8 mouse cellular contexts compared by ENCODE assay signal in the genomic region with DNA sequence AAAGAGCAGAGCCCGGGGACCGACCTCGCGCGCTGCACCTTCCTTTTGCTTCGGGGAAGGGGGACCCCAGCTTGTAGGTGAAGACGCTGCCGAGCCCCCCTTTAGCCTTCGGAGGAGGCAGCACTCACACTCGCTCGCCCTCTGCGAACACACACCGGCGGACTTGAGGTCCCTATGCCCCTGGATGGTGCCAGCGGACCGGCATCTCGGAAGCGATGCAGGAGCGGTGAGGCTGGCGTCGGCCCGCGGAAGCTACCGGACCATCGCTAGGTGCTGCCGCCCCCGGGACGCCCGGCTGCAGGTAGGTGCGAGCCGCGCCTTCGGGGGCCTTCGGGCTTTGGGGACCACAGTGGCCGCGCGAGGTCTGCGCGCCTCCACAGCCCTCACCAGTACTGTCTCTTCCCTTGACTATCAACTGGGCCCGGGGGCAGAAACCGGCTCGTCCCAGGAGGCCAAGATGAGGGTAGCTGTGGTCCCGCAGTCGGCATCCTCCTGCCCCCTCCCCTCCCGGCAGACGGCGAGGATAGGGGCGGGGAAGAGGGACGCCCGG. TPM values are rescaled to one million over a fixed set of nuclear protein-coding genes. Genes with fewer than 3 reads are reported as not detected.
DNase-seq lines count a peak whose midpoint lies in the region; ATAC-seq and TF ChIP-seq lines count a peak whose summit lies in the region.

No protein-coding gene starts in this region.

- DNase-seq in heart, postnatal 36 days: no peak
- DNase-seq in G1E (ENCODE audit: low spot score): no peak

- peak overlapping the region; percentile 28 for H3K9ac ChIP-seq in heart, embryonic 11.5 days (ENCODE audit: low read depth, low read length)
- peak overlapping the region; percentile 61 for H3K9ac ChIP-seq in intestine, embryonic 16.5 days (ENCODE audit: low read depth, low read length)
- peak overlapping the region; percentile 23; the same call in 1 of the 2 replicates for H3K9ac ChIP-seq in stomach, embryonic 15.5 days

- intact Hi-C loops in heart, postnatal 36 days (cut with DNase I): no loop called here

- no peaks in the 10 kb centered on the region for H3K36me3 ChIP-seq in heart, embryonic 11.5 days (ENCODE audit: control insufficient read depth, insufficient read depth, low read length)
- H3K36me3 ChIP-seq in G1E (replicated peaks): no peaks in the 10 kb centered on the region
- H3K36me3 ChIP-seq in intestine, embryonic 16.5 days (ENCODE audit: control insufficient read depth, insufficient read depth, low read length): no peaks in the 10 kb centered on the region
- no peaks in the 10 kb centered on the region for H3K36me3 ChIP-seq in stomach, embryonic 15.5 days

- H3K9me3 ChIP-seq in heart, embryonic 11.5 days (replicated peaks; ENCODE audit: control insufficient read depth, low read length): no peaks in the 10 kb centered on the region
- H3K9me3 ChIP-seq in G1E (replicated peaks): peaks cover 16% of the 10 kb centered on the region
- no peaks in the 10 kb centered on the region for H3K9me3 ChIP-seq in intestine, embryonic 16.5 days (ENCODE audit: control insufficient read depth, low read length)
- H3K9me3 ChIP-seq in stomach, embryonic 15.5 days: no peaks in the 10 kb centered on the region

- TF ChIP-seq POLR2A in embryonic fibroblast, embryonic 13.5 days (IDR thresholded peaks at IDR 0.05; ENCODE audit: low read depth, low read length): no peak

- no peak overlapping the region for H3K27ac ChIP-seq in heart, embryonic 11.5 days (ENCODE audit: low read depth, low read length)
- no peak overlapping the region for H3K27ac ChIP-seq in embryonic fibroblast, embryonic 13.5 days (ENCODE audit: insufficient read depth, low read length)
- H3K27ac ChIP-seq in intestine, embryonic 16.5 days (ENCODE audit: low read length): no peak overlapping the region
- H3K27ac ChIP-seq in stomach, embryonic 15.5 days: no peak overlapping the region

- peak; percentile 32 for ATAC-seq in heart, embryonic 11.5 days (replicated peaks; ENCODE audit: insufficient number of reproducible peaks, low FRiP score, low TSS enrichment)
- no peak for ATAC-seq in G1E (ENCODE audit: extremely low read depth, insufficient number of reproducible peaks, low FRiP score, poor library complexity, severe bottlenecking)
- ATAC-seq in intestine, embryonic 16.5 days: peak; percentile 39
- ATAC-seq in megakaryocyte progenitor cell, adult 5-6 weeks (replicated peaks; ENCODE audit: poor library complexity): 0 out of 2 replicates have a peak, but pooled peaks have one; percentile 13
- ATAC-seq in stomach, embryonic 15.5 days (ENCODE audit: insufficient read depth, low FRiP score, low read depth): no peak
- no peak for ATAC-seq in inflammation-experienced regulatory T-cells, adult 6 months

- H3K4me2 ChIP-seq in heart, embryonic 11.5 days: peak overlapping the region; percentile 99
- peak overlapping the region; percentile 98 for H3K4me2 ChIP-seq in intestine, embryonic 16.5 days (ENCODE audit: low read depth, low read length)
- peak overlapping the region; percentile 98 for H3K4me2 ChIP-seq in stomach, embryonic 15.5 days

- H3K4me1 ChIP-seq in heart, embryonic 11.5 days (ENCODE audit: control insufficient read depth, insufficient read depth, low read length): 0 out of 2 replicates have a peak, but pooled peaks cover 3% of the 10 kb centered on the region
- H3K4me1 ChIP-seq in G1E (ENCODE audit: insufficient read depth, low read depth, low read length): no peaks in the 10 kb centered on the region
- H3K4me1 ChIP-seq in embryonic fibroblast, embryonic 13.5 days (ENCODE audit: control insufficient read depth, insufficient read depth, low read length): peaks cover 4% of the 10 kb centered on the region; the same call in 1 of the 2 replicates
- peaks cover 4% of the 10 kb centered on the region for H3K4me1 ChIP-seq in intestine, embryonic 16.5 days (ENCODE audit: control insufficient read depth, insufficient read depth, low read length)
- H3K4me1 ChIP-seq in stomach, embryonic 15.5 days: 0 out of 2 replicates have a peak, but pooled peaks cover 10% of the 10 kb centered on the region

- H3K27me3 ChIP-seq in heart, embryonic 11.5 days (ENCODE audit: control insufficient read depth, insufficient read depth, low read length): peaks cover 23% of the 10 kb centered on the region
- no peaks in the 10 kb centered on the region for H3K27me3 ChIP-seq in G1E (ENCODE audit: insufficient read depth, low read length)
- peaks cover 7% of the 10 kb centered on the region for H3K27me3 ChIP-seq in intestine, embryonic 16.5 days (replicated peaks; ENCODE audit: control insufficient read depth, insufficient read depth, low read length)
- H3K27me3 ChIP-seq in stomach, embryonic 15.5 days (replicated peaks): peaks cover 13% of the 10 kb centered on the region; the same call in 1 of the 2 replicates

- peak overlapping the region; percentile 59 for H3K4me3 ChIP-seq in heart, embryonic 11.5 days (ENCODE audit: low read depth, low read length)
- H3K4me3 ChIP-seq in G1E (ENCODE audit: low read depth, low read length): peak overlapping the region; percentile 8; the same call in 1 of the 2 replicates
- peak overlapping the region; percentile 57 for H3K4me3 ChIP-seq in embryonic fibroblast, embryonic 13.5 days (ENCODE audit: insufficient read depth, low read length)
- H3K4me3 ChIP-seq in intestine, embryonic 16.5 days (ENCODE audit: low read length): peak overlapping the region; percentile 57
- H3K4me3 ChIP-seq in stomach, embryonic 15.5 days (replicated peaks): peak overlapping the region; percentile 58

- WGBS in heart, embryonic 11.5 days (ENCODE audit: insufficient replicate concordance): 1% methylated on average over 43 of the region's 50 CpGs
- under 1% methylated on average over 46 of the region's 50 CpGs for WGBS in intestine, embryonic 16.5 days
- WGBS in stomach, embryonic 15.5 days: under 1% methylated on average over 49 of the region's 50 CpGs

- no peak for TF ChIP-seq CTCF in G1E (IDR thresholded peaks at IDR 0.05; ENCODE audit: low read depth, low read length)
- TF ChIP-seq CTCF in embryonic fibroblast, embryonic 13.5 days (IDR thresholded peaks at IDR 0.05; ENCODE audit: borderline replicate concordance, insufficient read depth, low read length): no peak

RNA-seq across cellular contexts. Expression of a gene that starts 1.5 kb away (rescaled TPM):
- polyA plus RNA-seq in heart, embryonic 11.5 days (2014; fragmentation: Nextera tagmentation; extraction: Ambion mirVana): 0.14 and 1.2 TPM in 2 replicates
- total RNA-seq in heart, postnatal 36 days (2021): under 1 TPM in 1 of 2 experiments, not detected in 1; 0.08 TPM
- total RNA-seq in G1E (2014; fragmentation: Nextera tagmentation) (not detected in 2 replicates), G1E (2017) (0.05 TPM in 1 of 2 replicates, not detected in the other)
- polyA plus RNA-seq in G1E (2012): not detected in 2 replicates
- 0.42 and 0.77 TPM in 2 replicates for polyA plus RNA-seq in embryonic fibroblast, embryonic 13.5 days (2011; ENCODE audit: insufficient read length, low read depth, missing spikeins)
- polyA plus RNA-seq in intestine, embryonic 16.5 days (2015; fragmentation: Nextera tagmentation; extraction: Ambion mirVana): 1.4 and 1.7 TPM in 2 replicates
- total RNA-seq in megakaryocyte progenitor cell, adult 5-6 weeks (2015): not detected in 2 replicates
- not detected in 2 replicates for total RNA-seq in megakaryocyte progenitor cell, adult 5-6 weeks (2017)
- 4.6 and 5.2 TPM in 2 replicates for polyA plus RNA-seq in stomach, embryonic 15.5 days (2015; fragmentation: Nextera tagmentation; extraction: Ambion mirVana)
- polyA plus RNA-seq in inflammation-experienced regulatory T-cells, adult 6 months (2017; shearing (Covaris generic)): not detected

Comparison
In these comparisons a context has a peak if more than half of its experiments do, and no peak if none do; other contexts are left out.
1. ATAC-seq: peak in heart, embryonic 11.5 days (single experiment), intestine, embryonic 16.5 days (single experiment) and megakaryocyte progenitor cell, adult 5-6 weeks (single experiment); none in G1E (single experiment), stomach, embryonic 15.5 days (single experiment) and inflammation-experienced regulatory T-cells, adult 6 months (single experiment).
2. H3K4me3 ChIP-seq: peak in every context shown above with its lines; median percentile 59 in heart, embryonic 11.5 days; 58 in stomach, embryonic 15.5 days; 57 in embryonic fibroblast, embryonic 13.5 days; 57 in intestine, embryonic 16.5 days; 8 in G1E.
3. Peak in every context shown above with its lines, with median percentiles within 50 percentile points of each other: H3K4me2 ChIP-seq and H3K9ac ChIP-seq.